Mouse (Mus musculus) liver, postnatal 0 days (tissue): ENCODE data around the gene Gpn1.

ENCODE experiments used
- CTCF ChIP-seq: sonication (generic); IDR thresholded peaks from 2 replicates; pipeline ENCODE4 v1.5.1; 2016; ENCODE audit warnings: antibody characterized with exemption, low read depth
- EP300 ChIP-seq: IDR thresholded peaks from 2 replicates; pipeline ENCODE4 v1.6.1; 2016; ENCODE audit warnings: antibody characterized with exemption, low read depth, mild to moderate bottlenecking

- TF ChIP-seq CTCF = peak; percentile 70
- TF ChIP-seq EP300 = no peak
Observed at GRCm38 (mm10) chr5:31470334-31470733, 24.2 kb upstream of the Gpn1 start.
